25 mouse cellular contexts compared by ENCODE assay signal in the genomic region with DNA sequence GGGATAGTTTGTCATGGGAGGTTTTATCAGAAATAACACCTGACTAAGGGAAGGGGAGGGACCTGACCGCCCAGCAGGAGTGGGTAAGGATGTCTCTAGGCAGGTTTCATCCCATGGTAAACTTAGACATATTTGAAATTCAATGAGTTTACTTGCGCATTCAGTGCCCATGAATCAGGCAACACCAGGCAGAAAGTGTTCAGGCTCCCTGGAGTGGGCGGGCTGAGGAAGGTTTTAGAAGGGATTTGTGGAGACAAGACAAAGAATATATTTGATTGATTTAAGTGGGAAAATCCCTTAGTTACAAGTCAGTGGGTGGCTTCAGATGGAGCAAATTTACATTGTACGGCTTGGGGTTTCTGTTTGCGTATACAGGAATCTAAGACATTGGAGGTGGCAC. TPM values are rescaled to one million over a fixed set of nuclear protein-coding genes. Genes with fewer than 3 reads are reported as not detected.
DNase-seq lines count a peak whose midpoint lies in the region; ATAC-seq and TF ChIP-seq lines count a peak whose summit lies in the region.
"Had no signal": no experiment of that assay in that cellular context is flagged by ENCODE, and none has a peak within 500 bp of the region (broad histone marks: within the 10 kb centered on the region; RNA-seq: fewer than 3 reads in every experiment).

No protein-coding gene starts in this region.

- DNase-seq in left cerebral cortex, postnatal 36 days (ENCODE audit: low spot score in 2 of 2), result peak; percentile 19 to 38
- no peak for DNase-seq in left cerebral cortex, adult 11 months (ENCODE audit: low spot score)
- DNase-seq in CH12.LX (ENCODE audit: extremely low read depth), result no peak
- DNase-seq in right cerebral cortex, postnatal 10 days (ENCODE audit: low spot score in 2 of 2), result peak; percentile 59 to 64
- DNase-seq in spleen, adult 18-20 months, result no peak
- no peak for DNase-seq in adrenal gland, postnatal 4 days (ENCODE audit: low spot score in 2 of 2)
- DNase-seq: adrenal gland, adult 2 months; adrenal gland, postnatal 36 days; cerebellum, adult 11-12 months; cerebellum, adult 9-10 months; cerebellum, postnatal 25 days; gastrocnemius, postnatal 10 days; heart, adult 18-20 months; heart, postnatal 10 days; heart, postnatal 4 days had no signal

- peaks cover 7% of the 10 kb centered on the region for H3K27me3 ChIP-seq in CH12.LX (replicated peaks)
- H3K27me3 ChIP-seq: embryonic facial prominence, embryonic 13.5 days; forebrain, embryonic 12.5 days had no signal

- ATAC-seq in frontal cortex, adult (ENCODE audit: low TSS enrichment), result peak; percentile 80
- ATAC-seq: forebrain, embryonic 16.5 days; hindbrain, postnatal 0 days had no signal

- no peaks in the 10 kb centered on the region for H3K36me3 ChIP-seq in CH12.LX (replicated peaks in 1 of 2; ENCODE audit: control insufficient read depth in 1 of 2, insufficient read depth in 1 of 2, low read length in 1 of 2)
- H3K36me3 ChIP-seq: embryonic facial prominence, embryonic 13.5 days; forebrain, embryonic 12.5 days; heart, embryonic 10.5 days; hindbrain, embryonic 13.5 days had no signal

- H3K4me3 ChIP-seq in CH12.LX (replicated peaks in 1 of 3; ENCODE audit: low read depth in 2 of 3, low read length in 2 of 3, poor library complexity in 1 of 3), result no peak overlapping the region
- H3K4me3 ChIP-seq: embryonic facial prominence, embryonic 13.5 days; forebrain, embryonic 12.5 days; heart, embryonic 10.5 days; hindbrain, embryonic 13.5 days had no signal

- in situ Hi-C loops in CH12.LX (cut with MboI; ENCODE audit: low pct_ligation_motif_present, low pct_unique_long_range_greater_than_20kb, low sequenced_read_pairs), result loop anchor here (5.0 kb wide), 1 partner anchor 63 kb away; a partner anchor contains a TSS

- dilution Hi-C loops in CH12.LX (cut with MboI; ENCODE audit: extremely low pct_ligation_motif_present, extremely low pct_unique_long_range_greater_than_20kb, low sequenced_read_pairs), result no loop called here

- no peak for TF ChIP-seq RAD21 in CH12.LX (IDR thresholded peaks at IDR 0.05; ENCODE audit: low read depth, low read length)

- peaks cover 0 to 20% of the 10 kb centered on the region in 2 experiments; a peak in 3 of 4 replicates for H3K4me1 ChIP-seq in CH12.LX (ENCODE audit: control insufficient read depth in 1 of 2, insufficient read depth in 2 of 2)

- no peak for TF ChIP-seq POLR2A in CH12.LX (IDR thresholded peaks at IDR 0.05; ENCODE audit: low read depth, low read length)

- H3K79me2 ChIP-seq in CH12.LX (replicated peaks; ENCODE audit: control insufficient read depth, extremely low read depth, insufficient read depth, poor library complexity, severe bottlenecking), result no peaks in the 10 kb centered on the region

- TF ChIP-seq EP300 in CH12.LX (IDR thresholded peaks at IDR 0.05; ENCODE audit: low read length), result no peak

- intact Hi-C loops in left cerebral cortex, postnatal 36 days (cut with DNase I), result no loop called here

- H3K9me3 ChIP-seq in CH12.LX (replicated peaks; ENCODE audit: low read length), result peaks cover 9% of the 10 kb centered on the region
- H3K9me3 ChIP-seq: embryonic facial prominence, embryonic 13.5 days; forebrain, embryonic 12.5 days; heart, embryonic 10.5 days; hindbrain, embryonic 13.5 days had no signal

- TF ChIP-seq CTCF in CH12.LX (conservative IDR thresholded peaks at IDR 0.05 in 1 of 2, IDR thresholded peaks at IDR 0.05 in 1 of 2; ENCODE audit: low read depth in 2 of 2, low read length in 2 of 2), result no peak

- H3K4me2 ChIP-seq in CH12.LX (ENCODE audit: insufficient read depth, low read depth, poor library complexity, severe bottlenecking), result peak overlapping the region; percentile 19; the same call in 1 of the 2 replicates
- H3K4me2 ChIP-seq: embryonic facial prominence, embryonic 13.5 days; forebrain, embryonic 12.5 days; hindbrain, embryonic 13.5 days had no signal

- H3K27ac ChIP-seq in CH12.LX (ENCODE audit: insufficient read depth, low read depth), result no peak overlapping the region
- H3K27ac ChIP-seq: embryonic facial prominence, embryonic 13.5 days; forebrain, embryonic 12.5 days; heart, embryonic 10.5 days; hindbrain, embryonic 13.5 days; hindbrain, postnatal 0 days had no signal

- no peak overlapping the region for H3K9ac ChIP-seq in CH12.LX (ENCODE audit: insufficient read depth, low read depth)
- H3K9ac ChIP-seq: embryonic facial prominence, embryonic 13.5 days; forebrain, embryonic 12.5 days; hindbrain, embryonic 13.5 days had no signal

TF ChIP-seq in CH12.LX, 34 proteins besides CTCF, POLR2A, EP300 and RAD21:
- no peak for TF ChIP-seq JUND (conservative IDR thresholded peaks at IDR 0.05; ENCODE audit: low read depth, low read length)
- no peak for TF ChIP-seq KAT2A (IDR thresholded peaks at IDR 0.05; ENCODE audit: insufficient replicate concordance, low read length)
- TF ChIP-seq CHD1 (IDR thresholded peaks at IDR 0.05; ENCODE audit: low read depth, low read length), result no peak
- no peak for TF ChIP-seq MYC (IDR thresholded peaks at IDR 0.05; ENCODE audit: low read depth, low read length)
- TF ChIP-seq ZKSCAN1 (IDR thresholded peaks at IDR 0.05; ENCODE audit: borderline replicate concordance, low read depth, low read length), result no peak
- TF ChIP-seq MEF2A (IDR thresholded peaks at IDR 0.05; ENCODE audit: borderline replicate concordance, low read depth, low read length), result no peak
- no peak for TF ChIP-seq HCFC1 (IDR thresholded peaks at IDR 0.05; ENCODE audit: low read depth, low read length)
- no peak for TF ChIP-seq UBTF (IDR thresholded peaks at IDR 0.05; ENCODE audit: low read depth, low read length)
- TF ChIP-seq NRF1 (IDR thresholded peaks at IDR 0.05; ENCODE audit: low read depth, low read length), result no peak
- no peak for TF ChIP-seq NELFE (IDR thresholded peaks at IDR 0.05; ENCODE audit: low read depth, low read length)
- TF ChIP-seq JUN (IDR thresholded peaks at IDR 0.05; ENCODE audit: insufficient read depth, low read depth, low read length), result no peak
- no peak for TF ChIP-seq PAX5 (IDR thresholded peaks at IDR 0.05; ENCODE audit: low read length)
- no peak for TF ChIP-seq IRF4 (IDR thresholded peaks at IDR 0.05; ENCODE audit: low read depth, low read length)
- no peak for TF ChIP-seq ZNF384 (IDR thresholded peaks at IDR 0.05; ENCODE audit: low read depth, low read length)
- no peak for TF ChIP-seq USF2 (conservative IDR thresholded peaks at IDR 0.05; ENCODE audit: low read depth, low read length)
- no peak for TF ChIP-seq MAX (IDR thresholded peaks at IDR 0.05; ENCODE audit: low read length)

RNA-seq across cellular contexts. Expression of a gene that starts 11.3 kb away (rescaled TPM):
- not detected for total RNA-seq in left cerebral cortex, postnatal 36 days (2021)
- not detected in 2 replicates for total RNA-seq in CH12.LX (2012; rRNA removed)
- 0.17 TPM in 1 of 2 replicates, not detected in the other for total RNA-seq in CH12.LX (2014; rRNA removed)
- polyA plus RNA-seq in CH12.LX (2012; ENCODE audit: insufficient read length, low read depth), result not detected in 2 replicates
- total RNA-seq in adrenal gland, postnatal 4 days (2021), result under 1 TPM; 0.22 to 0.37 TPM
- total RNA-seq: adrenal gland, adult 2 months; adrenal gland, postnatal 36 days; gastrocnemius, postnatal 10 days; gastrocnemius, postnatal 4 days; heart, adult 18-20 months; heart, postnatal 10 days; heart, postnatal 4 days had no signal
- polyA plus RNA-seq: adrenal gland, adult 2 months; cortical plate, adult 2 months; forebrain, embryonic 12.5 days; forebrain, embryonic 16.5 days; heart, embryonic 10.5 days; heart, embryonic 14.5 days had no signal

RNA-seq across cellular contexts. Expression of a gene that starts 26.0 kb away (rescaled TPM):
- under 1 TPM in 1 of 2 experiments, not detected in 1; 0.34 TPM for total RNA-seq in left cerebral cortex, postnatal 36 days (2021)
- total RNA-seq in CH12.LX (2012; rRNA removed) (0.21 TPM in 1 of 2 replicates, not detected in the other), CH12.LX (2014; rRNA removed) (0.19 TPM in 1 of 2 replicates, not detected in the other)
- not detected in 2 replicates for polyA plus RNA-seq in CH12.LX (2012; ENCODE audit: insufficient read length, low read depth)
- under 1 TPM; 0.67 to 0.87 TPM for total RNA-seq in adrenal gland, postnatal 4 days (2021)
- polyA plus RNA-seq: embryonic facial prominence, embryonic 13.5 days; forebrain, embryonic 16.5 days; heart, embryonic 10.5 days; heart, embryonic 14.5 days; hindbrain, postnatal 0 days had no signal

RNA-seq across cellular contexts. Expression of a gene that starts 38.3 kb away (rescaled TPM):
- 10 to 100 TPM; 24.5 to 26.0 TPM for total RNA-seq in left cerebral cortex, postnatal 36 days (2021)
- total RNA-seq in CH12.LX (2012; rRNA removed) (15.5 and 20.2 TPM in 2 replicates), CH12.LX (2014; rRNA removed) (10.1 and 11.2 TPM in 2 replicates)
- 15.2 and 16.3 TPM in 2 replicates for polyA plus RNA-seq in CH12.LX (2012; ENCODE audit: insufficient read length, low read depth)
- total RNA-seq in adrenal gland, postnatal 4 days (2021), result 10 to 100 TPM; 30.3 to 32.7 TPM

Comparison
In these comparisons a context has a peak if more than half of its experiments do, and no peak if none do; other contexts are left out.
1. DNase-seq: peak in left cerebral cortex, postnatal 36 days (2 of 2) and right cerebral cortex, postnatal 10 days (2 of 2); none in left cerebral cortex, adult 11 months (single experiment), CH12.LX (single experiment), spleen, adult 18-20 months (0 of 2) and adrenal gland, postnatal 4 days (0 of 2).